Mouse (Mus musculus) adrenal gland, postnatal 14 days (tissue): ENCODE data around the gene Hmgcl. TPM values are rescaled to one million over a fixed set of nuclear protein-coding genes. Genes with fewer than 3 reads are reported as not detected.
"Not testable (repeated sequence)": the region's sequence is repeated elsewhere in the genome, so short reads cannot be mapped to it uniquely, and the experiment has no call there.

Experiments
- DNase-seq: peaks from one replicate; pipeline ENCODE4 v3.0.0; 2021; ENCODE audit warnings: mixed read lengths
- total RNA-seq: library from RNA; stranded (reverse); gene quantifications from 2 replicates; pipeline ENCODE4 v1.2.3, GENCODE M21; 2021

Gene Hmgcl
- total RNA-seq, 1 experiment from 2014 or later, result 76.0 TPM

DNA sequence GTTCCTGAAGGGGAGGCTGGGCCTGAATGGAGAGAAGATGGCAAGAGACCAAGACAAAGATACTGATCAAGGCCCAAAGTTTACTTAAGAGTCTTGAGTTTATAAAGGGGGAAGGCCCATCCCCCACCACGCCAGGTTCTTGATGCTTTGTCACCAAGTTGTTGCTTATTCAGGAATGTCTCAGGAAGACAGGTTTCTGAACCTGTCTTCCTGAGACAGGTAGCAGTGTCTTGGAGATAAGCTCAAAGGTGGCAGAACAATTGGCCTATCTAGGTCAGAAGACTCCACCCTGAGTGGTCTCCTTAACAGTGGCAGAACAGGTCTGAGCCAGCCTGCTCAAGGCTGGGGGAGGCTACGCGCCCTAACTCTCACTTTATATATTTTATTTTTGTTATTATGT, 19.4 kb upstream of the Hmgcl start:
- DNase-seq, result no peak

DNA sequence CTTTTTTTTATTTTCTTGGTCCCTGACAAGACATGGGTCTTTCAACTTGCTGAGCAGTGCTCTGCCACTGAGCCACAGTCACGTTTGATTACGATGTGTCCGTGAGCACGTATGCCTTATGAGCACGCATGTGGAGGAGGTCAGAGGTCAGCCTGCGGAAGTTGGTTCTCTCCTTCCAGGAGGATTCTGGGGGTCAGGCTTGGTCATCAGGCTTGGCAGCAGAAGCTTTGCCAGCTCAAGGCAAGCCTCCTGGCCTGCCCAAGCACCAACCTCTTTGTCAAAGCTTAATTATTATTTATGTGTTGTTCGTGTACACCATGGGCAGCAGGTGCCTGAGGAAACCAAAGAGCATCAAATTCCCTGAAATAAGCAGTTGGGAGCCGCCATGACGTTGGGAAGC, 17.9 kb upstream of the Hmgcl start:
- no peak for DNase-seq

DNA sequence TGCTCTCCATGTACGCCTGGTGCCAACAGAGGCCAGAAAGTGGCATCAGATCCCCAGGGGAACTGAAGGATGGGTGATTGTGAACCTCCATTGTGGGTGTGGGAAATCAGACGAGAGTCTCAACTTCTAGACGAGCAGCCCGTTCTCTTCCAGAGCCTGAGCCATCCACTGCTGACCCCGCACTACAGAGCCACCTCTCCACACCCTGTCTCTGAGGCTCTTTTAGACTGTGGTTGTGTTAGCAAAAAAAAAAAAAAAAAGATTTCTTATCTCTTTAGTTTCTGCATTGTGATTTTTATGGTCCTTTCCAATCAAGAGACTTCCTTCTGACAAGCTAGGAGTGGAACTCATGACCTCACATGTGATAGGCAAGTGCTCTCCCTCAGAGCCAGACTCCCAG, 16.8 kb upstream of the Hmgcl start:
- DNase-seq, result no peak

DNA sequence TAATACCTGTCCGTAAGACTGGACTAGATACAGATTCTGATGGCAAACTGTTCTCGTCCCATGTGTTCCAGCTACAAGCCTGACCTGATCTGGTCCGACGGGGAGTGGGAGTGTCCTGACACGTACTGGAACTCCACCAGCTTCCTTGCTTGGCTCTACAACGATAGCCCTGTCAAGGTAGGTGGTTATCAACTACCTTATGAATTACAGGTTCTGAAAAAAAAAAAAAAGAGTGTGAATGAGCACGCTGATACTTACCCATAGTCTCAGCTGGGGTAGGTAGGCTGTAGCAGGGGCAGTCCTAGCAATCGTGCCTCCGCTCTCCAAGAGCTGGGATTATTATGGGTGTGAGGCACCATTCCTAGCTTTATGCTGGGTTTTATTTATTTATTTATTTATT, 16.4 kb upstream of the Hmgcl start:
- DNase-seq, result no peak

DNA sequence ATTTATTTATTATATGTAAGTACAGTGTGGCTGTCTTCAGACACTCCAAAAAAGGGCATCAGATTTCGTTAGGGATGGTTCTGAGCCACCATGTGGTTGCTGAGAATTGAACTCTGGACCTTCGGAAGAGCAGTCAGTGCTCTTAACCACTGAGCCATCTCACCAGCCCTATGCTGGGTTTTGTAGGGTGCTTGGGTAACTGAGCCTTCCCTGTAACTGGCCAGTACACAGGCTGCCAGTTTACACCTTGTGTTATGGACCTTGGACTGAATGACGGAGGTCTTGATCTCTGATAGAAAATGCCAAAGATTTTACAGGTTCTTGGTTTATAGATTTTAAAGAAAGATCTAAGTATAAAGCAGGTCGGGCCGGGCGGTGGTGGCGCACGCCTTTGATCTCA, 16.0 kb upstream of the Hmgcl start:
- DNase-seq, result no peak

DNA sequence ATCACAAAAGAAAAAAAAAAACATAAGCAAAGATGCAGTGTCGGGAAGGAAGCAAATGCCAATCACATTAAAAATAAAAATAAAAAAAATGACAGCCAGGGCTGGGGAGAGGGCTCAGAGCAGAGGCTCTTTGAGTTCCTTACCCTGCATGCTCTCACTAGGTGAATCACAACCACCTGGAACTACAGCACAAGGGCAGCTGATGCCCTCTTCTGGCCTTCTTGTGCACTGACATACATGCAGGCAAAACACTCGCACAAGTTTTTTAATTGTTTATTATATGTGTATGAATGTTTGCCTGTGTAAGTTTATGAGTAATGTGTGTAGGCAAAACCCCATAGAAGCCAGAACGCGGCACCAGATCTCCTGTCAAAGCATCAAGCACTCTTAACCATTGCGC, 14.4 kb upstream of the Hmgcl start:
- DNase-seq, result peak; percentile 50

DNA sequence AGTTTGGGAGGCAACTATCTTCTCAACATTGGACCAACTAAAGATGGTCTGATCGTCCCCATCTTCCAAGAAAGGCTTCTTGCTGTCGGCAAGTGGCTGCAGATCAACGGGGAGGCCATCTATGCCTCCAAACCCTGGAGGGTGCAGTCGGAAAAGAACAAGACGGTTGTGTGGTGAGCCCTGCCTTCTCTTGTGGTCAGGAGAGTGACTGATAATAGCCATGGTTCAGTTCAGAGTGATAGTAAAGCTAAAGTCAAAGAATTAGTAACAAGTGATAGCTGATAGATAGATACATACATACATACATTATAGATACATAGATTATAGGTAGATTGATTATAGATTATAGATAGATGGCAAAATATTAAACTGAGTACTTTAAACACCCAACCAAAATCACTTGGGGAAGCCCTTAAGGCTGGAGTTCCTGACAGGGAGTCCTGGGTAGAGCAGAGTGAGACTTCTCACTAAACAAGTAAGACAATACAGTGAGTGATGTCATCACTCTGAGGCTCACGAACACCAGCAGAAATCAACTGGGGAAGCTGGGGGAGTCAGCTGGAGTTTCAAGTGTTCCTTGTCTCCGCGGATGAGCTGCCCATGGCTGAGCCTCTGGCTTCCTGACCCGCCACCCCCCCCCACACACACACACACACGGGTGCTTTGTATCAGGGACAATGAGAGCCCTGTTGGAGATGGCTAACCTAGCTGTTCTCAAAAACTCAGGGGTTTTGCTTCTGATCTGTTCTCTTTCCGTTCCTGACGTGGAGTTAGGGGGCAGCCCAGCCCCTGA, 11.3 kb upstream of the Hmgcl start:
- no peak for DNase-seq

DNA sequence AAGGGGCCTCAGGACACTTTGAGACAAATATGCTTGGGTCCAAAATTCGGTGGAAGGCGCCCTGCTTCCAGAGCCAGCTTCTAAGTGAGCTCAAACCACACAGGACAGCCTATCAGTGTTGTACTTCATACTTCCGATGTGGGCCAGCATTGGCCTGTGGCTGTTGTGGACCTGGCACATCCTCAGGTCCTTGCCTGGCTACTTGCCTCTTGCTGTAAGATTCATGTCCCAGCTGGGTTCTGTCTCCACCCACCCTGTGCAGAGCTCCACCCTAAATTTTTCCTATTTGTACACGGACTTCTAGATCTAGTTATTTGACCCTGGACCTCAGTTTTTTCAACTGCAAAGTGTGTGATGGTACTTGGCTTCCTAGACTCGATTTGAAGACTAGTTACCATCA, 10.7 kb upstream of the Hmgcl start:
- DNase-seq, result no peak

DNA sequence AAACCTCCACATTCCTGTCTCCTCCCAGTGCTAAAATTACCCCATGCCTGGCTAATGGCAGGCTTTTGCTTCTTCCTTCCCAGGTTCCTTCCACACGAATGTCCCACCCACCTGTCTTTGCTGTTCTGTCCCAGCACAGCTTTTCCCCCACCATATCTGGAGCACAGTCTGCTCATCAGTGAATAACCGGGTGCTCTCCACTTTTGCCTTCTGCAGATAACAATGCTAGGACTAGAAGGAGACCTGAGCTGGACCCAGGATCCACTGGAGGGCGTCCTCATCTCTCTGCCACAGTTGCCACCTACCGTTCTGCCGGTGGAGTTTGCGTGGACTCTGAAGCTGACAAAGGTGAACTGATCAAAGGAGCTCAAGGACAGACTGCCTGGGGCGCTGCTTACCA, 7.4 kb upstream of the Hmgcl start:
- DNase-seq, result no peak

DNA sequence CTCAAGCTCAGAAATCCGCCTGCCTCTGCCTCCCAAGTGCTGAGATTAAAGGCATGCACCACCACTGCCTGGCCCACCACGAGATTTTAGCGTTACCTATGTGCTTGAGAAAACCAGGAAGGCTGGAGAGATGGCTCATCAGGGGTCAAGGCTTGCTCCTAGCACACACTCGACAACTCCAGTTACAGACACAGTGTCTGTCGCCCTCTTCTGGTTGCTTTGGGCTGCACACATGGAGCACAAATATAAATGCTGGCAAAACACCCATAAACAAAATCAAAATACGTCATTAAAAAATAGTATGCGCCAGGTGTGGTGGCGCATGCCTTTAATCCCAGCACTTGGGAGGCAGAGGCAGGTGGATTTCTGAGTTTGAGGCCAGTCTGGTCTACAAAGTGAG, 5.2 kb upstream of the Hmgcl start:
- not testable (repeated sequence) for DNase-seq

DNA sequence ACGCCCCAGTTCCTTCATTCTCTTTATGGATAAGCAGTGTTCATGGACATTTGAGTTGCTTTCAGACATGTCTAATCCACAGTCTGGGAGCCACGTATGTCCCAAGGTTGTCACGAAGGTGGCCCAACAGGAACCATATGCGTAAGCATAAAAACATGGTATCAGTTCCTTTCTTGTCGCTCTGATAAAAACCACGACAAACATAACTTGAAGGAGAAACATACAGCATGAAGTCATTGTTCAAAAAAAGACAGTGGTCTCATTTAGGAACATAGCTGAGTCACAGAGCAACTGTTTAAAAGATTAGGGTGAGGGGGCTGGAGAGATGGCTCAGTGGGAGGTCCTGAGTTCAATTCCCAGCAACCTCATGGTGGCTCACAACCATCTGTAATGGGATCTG, 4.1 kb upstream of the Hmgcl start:
- DNase-seq, result no peak

DNA sequence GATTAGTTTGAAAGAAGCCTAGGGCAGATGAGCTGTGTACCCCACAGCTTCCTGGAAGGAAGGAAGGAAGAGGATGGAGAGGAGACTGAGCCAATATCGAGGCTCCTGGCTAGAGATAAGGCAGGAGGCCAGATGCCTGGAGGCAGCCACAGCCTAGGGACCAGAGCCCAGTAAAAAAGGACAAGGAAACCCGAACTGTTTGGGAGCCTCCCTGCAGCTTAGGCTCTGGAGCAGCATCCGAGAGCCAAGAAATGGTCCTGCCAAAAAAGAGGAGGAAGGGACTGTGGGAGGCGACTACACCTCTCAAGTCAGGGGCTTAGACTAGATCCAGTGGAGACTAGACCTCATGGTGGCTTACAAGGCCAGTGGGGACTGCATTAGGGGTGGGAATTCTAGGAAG, 2.9 kb upstream of the Hmgcl start:
- no peak for DNase-seq

DNA sequence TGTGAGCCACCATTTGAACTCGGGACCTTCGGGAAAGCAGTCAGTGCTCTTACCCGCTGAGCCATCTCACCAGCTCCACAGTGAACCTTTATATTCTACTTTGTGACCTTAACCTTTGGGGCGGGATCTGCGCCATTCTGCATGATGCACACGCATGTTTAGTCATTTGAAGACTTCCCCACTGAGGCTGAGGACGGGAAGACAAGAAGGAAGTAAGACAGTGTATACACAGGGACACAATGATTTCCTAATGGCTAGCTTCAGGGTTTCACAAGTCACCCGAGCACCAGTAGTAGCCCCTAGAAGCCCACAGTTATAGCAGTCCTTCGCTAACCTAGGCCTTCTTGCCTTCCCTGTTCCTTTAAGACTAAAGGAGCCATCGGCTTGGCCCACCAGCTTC, 542 bp upstream of the Hmgcl start:
- no peak for DNase-seq

DNA sequence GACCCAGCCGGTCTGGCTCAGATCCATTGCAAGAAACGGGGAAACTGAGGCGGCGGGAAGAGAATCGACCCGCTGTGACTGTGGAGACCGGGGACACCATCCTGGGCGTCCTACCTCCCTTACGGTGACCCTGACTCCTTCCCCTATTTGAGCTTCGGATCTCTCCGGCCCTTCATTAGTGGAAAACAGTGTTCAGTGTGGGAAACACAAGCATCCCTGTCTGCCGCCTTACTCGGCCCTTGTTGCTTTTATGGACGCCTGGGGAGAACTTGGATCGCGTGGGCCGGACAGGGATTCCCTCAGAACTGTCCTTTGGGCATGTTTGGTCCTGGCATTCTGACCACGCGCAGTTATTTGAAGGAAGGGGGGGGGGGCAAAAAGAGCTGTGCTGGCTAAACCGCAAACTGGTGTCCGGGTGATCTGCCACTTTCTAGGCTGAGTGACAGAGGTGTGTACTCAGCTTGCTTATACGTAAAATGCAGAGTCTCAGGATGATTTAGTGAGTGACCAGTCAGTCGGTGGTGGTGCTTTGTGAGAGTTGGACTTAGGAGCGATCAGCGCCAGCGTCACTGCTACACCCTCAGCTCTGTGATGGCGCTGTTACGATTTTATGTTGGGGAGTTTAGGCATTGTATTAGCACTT, 532 bp downstream of the Hmgcl start:
- no peak for DNase-seq

DNA sequence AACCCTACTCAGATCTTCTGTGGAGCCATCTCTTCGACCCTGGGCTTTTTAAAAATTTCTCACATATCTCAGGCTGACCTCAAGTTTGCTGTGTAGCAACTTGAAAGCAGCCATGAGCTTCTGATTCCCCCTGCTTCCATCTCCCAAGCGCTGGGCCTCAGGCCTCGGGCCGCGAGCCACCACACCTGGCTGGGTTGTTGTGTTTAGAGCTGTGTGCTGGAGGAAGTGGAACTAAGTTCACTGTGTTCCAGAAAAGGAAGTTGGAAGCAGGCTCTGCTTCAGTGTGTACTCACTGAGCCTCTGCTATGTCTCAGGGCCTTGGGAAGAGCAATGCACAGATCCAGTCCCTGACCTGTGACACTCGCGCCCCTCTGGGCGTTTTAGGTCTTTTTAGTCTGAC, 1.9 kb downstream of the Hmgcl start:
- no peak for DNase-seq

DNA sequence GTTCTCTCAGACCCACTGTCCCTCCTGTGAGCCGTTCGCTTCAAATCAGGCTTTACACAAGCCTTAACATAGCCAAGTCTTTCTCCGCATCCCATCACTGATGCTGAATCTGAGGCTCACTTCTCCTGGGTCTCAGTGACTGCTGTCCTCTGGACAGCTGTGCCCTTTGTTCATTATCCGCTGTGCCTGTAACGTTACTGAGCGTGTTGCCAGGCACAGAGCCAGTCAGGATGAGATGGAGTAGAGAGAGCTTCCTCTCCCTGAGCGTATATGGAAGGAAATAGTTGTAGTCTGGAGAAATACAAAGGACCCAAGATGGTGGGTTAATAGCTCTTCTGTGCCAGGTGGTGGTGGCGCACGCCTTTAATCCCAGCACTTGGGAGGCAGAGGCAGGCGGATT, 3.2 kb downstream of the Hmgcl start:
- DNase-seq, result no peak

DNA sequence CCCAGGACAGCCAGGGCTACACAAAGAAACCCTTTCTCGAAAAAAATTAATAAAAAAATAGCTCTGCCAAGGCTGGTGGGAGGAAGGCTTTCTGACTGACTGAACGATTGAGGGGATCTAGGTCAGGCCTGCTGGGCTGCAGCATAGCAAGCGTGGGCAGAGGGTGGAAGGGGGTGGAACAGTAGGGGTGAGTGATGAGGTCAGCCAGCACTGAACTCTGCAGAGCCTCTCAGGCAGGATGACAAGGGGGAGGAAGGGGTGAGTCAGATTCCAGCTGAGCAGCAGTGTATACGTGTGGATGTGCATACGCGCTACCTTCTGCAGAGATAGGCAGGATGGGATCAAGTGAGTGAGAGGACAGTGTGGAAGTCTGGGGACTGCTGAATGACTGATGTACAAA, 3.7 kb downstream of the Hmgcl start:
- DNase-seq, result no peak

DNA sequence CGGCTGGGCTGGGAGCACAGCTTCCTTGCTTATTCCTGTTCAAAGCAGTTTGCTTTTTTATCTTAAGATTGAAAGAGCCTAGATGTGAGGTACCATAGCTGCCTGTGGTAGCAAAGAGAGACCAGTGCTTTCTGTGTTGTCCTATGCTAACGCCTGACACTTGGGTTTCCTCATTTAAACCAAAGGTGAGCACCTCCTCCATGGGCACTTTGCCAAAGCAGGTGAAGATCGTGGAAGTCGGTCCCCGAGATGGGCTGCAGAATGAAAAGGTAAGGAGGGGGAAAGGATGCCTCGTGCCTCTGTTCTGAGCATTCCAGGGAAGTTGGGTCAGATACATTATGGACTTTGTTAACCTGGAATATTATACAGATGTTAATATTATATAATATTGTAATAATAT, 4.1 kb downstream of the Hmgcl start:
- no peak for DNase-seq

DNA sequence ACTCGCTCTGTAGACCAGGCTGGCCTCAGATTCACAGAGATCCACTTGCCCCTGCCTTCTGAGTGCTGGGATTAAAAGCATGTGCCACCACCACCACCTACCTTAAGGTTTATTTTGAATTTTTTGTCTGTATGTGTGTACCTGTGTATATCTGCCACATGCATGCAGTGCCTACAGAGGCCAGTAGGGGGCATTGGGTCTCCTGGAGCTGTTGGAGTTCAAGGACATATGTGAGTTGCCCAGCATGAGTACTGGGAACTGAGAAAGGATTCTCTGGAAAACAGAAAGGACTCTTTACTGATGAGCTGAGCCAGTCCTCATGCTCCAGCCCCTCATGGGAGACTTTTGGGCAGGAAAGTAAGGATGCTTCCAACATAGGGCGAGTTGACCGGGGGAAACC, 5.3 kb downstream of the Hmgcl start:
- no peak for DNase-seq

DNA sequence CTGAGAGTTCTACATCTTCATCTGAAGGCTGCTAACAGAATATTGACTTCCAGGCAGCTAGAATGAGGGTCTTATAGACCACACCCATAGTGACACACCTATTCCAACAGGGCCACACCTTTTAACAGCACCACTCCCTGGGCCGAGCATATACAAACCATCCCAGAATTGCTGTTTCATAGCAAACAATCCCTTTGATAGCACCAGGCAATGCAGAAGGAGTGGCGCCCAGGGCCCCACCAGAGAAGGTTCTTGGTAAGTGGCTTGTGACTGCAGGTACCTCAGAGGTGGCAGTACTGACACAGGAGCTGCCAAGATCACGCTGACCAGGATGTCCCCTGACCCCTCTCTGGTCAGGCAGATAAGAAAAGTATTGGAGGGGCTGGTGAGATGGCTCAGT, 6.9 kb downstream of the Hmgcl start:
- DNase-seq, result no peak

DNA sequence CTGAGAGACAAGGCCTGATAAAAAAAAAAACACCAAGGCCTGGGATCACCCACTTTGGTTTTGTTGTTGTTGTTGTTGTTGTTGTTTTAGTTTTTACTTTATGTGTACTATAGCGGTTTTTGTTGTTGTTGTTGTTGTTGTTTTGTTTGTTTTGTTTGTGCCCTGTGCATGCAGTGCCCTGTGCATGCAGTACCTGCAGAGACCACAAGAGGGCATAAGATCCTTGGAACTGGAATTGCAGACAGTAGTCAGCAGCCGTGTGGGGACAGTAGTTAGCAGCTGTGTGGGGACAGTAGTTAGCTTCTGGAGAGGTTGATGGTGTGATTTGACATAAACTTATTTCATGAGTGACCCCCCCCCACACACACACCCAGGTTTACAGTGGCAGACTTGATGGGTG, 8.0 kb downstream of the Hmgcl start:
- DNase-seq, result peak; percentile 84

DNA sequence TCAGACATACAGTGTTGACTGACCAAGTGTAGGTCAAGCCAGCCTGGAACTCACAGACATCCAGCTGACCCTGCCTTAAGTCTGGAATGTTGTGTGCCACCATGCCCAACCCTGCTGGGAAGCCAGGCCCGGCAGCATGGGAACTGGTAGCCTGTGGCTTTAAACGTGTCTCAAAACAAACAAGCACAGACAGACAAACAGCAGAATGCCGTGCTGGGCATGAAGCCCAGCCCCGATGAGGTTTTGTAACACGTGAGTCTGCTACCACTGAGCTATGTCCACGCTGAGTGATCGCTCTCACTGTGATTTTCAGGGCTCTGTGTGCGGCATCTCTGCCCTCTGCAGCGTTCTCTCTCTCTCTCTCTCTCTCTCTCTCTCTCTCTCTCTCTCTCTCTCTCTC, 9.6 kb downstream of the Hmgcl start:
- no peak for DNase-seq

DNA sequence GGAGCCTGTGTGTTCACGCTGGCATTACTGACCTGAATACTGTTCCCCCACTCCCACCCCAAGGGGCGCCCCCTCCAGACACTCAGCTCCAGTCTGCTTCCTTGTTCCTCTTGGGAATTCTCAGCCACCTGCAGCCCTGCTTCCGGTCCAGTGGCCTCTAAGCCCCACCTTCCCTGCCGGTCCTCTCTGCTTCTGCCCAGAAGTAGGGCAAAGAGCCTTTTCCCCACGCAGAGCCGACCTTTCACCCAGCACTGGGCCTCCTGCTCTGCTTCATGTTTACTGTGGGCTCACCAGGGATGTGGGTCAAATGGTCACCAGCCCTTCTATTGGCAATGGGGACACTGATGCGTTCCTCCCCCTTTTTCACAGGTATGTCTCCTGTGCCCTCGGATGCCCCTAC, 12.1 kb downstream of the Hmgcl start:
- peak; percentile 54 for DNase-seq

DNA sequence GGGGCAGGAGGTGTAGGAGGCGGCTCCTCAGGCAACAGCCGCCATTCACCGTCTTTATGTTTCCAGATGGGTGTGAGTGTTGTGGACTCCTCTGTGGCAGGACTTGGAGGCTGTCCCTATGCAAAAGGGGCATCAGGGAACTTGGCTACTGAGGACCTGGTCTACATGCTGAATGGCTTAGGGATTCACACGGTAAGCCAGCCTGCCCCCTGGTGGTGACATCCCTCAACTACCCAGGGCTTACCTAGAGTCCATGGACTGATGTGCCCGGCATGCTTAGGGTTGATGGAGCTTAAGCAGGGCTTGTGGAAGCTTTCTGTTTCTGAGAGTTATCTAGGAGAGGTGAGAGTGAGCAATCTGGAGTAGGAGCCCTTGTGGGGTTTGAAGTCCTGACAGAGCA, 14.5 kb downstream of the Hmgcl start:
- DNase-seq, result peak; percentile 91
